Mouse (Mus musculus) cerebellum, postnatal 36 days (tissue): ENCODE data around the gene Mnt.
A peak's percentile ranks its signal among the peaks of the same experiment; 100 is the strongest.

Experiments used
- DNase-seq, 2 experiments: peaks; one replicate each; pipeline ENCODE4 v3.0.0; 2021 to 2022; ENCODE audit warnings: mixed read lengths in 2 of 2

The Mnt gene

DNA sequence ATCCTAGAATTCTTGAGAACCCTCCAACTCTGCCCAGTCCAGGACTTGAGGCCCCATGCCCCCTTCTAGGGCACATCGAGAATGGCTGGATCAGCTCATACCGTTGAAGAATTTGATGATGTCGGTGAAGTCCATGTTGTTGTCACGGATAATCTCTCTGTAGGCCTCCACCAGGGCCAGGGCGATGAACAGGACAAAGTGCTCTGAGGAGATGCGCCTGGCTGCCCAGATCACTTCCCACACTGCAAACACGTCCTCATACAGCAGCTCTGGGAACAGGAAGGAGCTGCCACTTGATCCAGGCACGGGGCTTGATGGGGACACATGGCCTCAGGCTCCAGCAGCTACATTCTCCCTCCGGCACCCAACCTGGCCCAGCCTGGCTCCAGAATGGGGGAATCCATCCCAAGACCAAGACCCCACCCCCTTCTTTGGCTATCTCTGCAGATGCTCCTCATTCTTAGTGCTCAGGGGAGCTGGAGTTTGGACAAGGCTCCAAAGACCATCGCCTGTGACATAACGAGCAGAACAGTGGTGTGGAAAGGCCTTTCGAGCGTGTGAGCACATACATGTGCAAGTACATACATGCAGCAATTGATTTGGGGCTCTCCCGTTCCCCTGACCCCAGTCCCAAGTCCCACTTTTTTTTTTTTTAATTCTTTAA, 20.4 kb downstream of the Mnt start:
- DNase-seq, result no peak

DNA sequence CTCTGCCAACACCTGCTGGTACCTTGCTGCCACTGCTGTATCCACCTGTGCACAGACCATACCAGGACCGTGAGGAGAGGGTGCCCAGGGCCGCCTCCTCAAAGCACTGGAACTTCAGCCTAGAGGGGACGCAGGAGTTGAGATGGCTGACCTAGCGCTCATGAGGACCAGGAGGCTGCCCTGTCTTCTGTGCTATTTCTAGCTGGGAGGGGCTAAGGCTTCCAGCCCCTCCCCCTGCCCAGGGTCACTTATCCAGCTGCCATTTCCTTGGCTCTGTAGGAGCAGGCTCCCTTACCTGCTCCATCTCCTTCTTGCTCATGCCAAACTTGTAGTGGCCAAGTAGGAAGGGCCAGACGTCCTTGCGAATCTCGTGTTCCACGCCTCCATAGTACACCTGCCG, 27.0 kb downstream of the Mnt start:
- DNase-seq, result no peak

- no peak for DNase-seq
Observed at GRCm38 (mm10) chr11:74862129-74862528, 31.4 kb downstream of the Mnt start.

- DNase-seq, result peak; percentile 49 to 55
Observed at GRCm38 (mm10) chr11:74863471-74863870, 32.8 kb downstream of the Mnt start.

DNA sequence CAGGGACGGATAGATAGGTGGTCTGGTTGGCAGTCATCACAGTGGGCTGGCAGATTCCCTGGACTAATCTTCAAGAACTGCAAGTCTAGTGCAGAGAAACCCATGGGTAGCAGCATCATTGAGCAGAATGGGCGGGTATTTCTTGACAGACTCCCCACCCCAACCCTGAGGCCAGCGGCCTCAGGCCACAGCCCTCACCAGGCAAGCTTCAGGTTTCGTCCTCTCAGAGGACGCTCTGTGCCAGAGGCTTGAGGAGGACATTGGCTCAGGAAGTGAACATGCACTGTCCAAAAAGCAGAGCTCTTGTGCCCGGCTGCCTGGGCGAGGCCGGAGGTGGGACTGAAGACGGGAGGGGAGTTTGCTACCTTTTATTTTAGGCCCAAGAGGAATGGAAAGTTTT, 33.7 kb downstream of the Mnt start:
- DNase-seq, result no peak

- DNase-seq, result no peak
Observed at GRCm38 (mm10) chr11:74865252-74865651, 34.5 kb downstream of the Mnt start.

GRCm38 (mm10) chr11:74866640-74867039, 35.9 kb downstream of the Mnt start:
- DNase-seq, result peak; percentile 87 to 89

- DNase-seq, result peak; percentile 93 to 95
Observed at GRCm38 (mm10) chr11:74867181-74867580, 36.5 kb downstream of the Mnt start.

DNA sequence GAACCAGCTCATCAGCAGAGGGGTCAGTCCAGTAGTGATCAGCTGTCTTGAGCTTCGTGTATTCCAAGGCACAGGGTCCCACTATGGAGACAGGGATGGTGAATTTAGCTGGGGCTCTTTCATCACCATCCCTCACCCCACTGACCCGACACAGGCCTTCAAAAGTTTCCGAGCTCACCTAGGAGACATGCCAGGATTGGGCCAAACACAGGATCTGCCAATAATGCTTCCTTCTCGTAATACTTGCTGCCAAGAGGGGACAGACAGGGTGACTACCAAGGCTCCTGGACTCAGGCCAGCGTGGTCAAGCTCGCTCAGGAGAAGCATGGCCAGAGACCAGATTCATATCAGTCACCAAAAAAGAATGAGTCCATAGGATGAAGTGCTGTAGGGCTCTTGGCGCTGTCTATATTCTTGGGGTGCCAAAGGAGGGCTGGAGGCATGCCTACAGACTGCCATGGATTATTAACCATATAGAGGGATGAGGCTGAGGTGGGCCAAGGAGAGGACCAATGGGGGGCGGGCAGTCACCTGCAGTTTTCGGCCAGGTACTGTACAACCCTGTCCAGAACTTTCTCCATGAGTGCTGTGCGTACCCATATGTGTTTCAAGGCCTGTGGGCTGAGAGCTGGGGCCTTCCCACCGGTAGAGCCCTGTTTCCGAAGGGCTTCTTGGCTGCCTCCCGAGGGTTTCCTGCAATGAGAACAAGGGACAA, 37.5 kb downstream of the Mnt start:
- peak; percentile 43 to 49 for DNase-seq

GRCm38 (mm10) chr11:74869603-74870002, 38.9 kb downstream of the Mnt start:
- no peak for DNase-seq

DNA sequence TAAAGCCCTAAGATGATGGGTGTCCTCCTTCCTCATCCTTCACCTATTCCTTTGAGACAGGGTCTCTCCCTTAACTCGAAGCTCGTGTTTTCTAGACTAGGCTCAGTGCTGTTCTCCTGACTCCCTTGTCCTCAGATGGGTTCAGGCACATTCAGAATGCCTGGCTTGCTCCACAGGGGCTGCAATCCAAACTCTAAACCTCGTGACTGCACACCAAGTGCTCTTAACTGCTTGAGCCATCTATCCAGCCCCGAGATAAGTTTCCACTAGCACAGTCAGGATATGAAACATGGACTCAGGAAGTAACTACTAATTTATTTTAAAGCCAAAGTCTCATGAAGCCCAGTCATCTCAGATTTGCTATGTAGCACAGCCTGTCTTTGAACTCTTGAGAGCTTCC, 39.8 kb downstream of the Mnt start:
- no peak for DNase-seq

- DNase-seq, result no peak
Observed at GRCm38 (mm10) chr11:74870991-74871622, 40.4 kb downstream of the Mnt start.

DNA sequence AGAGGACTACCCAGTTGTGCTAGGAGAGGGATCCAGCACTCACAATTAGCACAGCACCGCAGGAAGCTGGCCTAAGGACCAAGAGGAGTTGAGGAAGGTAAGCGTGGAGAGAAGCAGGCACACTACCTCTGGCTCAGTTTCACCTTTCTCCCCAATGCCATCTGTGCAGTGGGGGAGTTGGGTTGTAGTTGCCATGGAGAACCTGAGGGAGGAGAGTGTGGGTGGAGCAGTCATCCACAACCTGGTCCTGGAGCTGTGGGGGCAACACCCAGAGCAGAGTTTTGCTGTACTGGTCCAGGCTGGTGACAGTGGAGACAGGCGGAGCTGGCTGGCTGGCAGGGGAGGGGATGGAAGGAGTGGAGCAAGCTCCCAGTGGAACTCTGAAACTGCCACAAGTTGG, 43.9 kb downstream of the Mnt start:
- peak; percentile 42 to 49 for DNase-seq

DNA sequence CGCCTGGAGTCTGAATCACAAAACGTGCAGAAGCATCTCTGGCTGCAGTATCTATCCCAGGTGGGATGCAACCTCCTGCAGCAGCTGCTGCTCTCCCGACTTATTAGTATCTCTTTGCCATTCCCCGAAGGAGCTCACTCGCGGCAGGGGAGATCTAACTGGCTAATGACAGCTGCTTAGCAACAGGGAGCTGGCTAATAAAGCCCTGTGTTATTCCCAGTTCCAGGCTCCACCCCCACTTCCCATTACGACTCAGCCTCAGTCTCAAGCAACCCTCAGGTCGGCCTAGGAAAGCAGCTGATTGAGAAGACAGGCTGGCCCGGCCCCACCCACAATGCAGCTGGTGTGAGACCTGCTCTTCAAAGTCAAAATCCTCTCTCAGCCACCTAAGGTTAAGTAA, 46.1 kb downstream of the Mnt start:
- peak; percentile 67 for DNase-seq

DNA sequence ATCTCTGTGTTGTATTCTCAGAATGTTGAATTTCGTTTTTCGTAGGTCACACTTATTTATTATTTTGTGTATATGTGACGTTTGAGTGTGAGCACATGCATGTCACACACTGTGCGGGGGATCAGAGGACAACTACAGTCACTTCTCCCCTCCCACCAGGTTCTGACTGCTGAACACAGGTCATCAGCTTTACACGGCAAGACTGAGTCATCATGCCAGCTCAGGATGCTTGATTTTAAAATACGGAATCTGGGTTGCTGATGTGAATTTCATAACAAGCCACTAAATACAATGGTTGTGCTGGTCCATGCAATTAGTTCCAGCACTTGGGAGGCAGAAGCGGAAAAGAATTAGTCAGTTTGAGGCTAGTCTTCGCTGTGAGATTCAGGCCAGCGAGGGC, 50.3 kb downstream of the Mnt start:
- DNase-seq, result no peak

DNA sequence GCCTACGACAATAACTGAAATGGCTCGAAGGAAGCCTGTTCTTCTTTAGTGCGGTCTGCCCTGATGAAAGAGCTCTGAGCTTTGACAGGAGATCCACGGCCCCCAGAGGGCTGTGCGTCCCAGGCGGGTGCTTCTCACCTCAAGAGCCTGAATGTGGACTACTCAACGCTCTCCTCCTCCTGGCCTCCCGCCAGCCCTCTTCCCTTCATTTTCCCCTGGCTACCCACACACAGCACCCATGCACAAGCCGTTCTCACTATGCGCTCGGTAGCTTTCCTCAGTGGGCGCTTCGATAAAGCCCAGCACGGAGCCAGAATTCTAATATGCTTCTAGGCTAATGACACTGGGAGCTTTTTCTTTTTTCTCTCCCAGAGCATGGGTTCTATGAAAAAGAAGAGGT, 51.3 kb downstream of the Mnt start:
- no peak for DNase-seq

- DNase-seq, result peak; percentile 79 to 85
Observed at GRCm38 (mm10) chr11:74883098-74883497, 52.4 kb downstream of the Mnt start.

DNA sequence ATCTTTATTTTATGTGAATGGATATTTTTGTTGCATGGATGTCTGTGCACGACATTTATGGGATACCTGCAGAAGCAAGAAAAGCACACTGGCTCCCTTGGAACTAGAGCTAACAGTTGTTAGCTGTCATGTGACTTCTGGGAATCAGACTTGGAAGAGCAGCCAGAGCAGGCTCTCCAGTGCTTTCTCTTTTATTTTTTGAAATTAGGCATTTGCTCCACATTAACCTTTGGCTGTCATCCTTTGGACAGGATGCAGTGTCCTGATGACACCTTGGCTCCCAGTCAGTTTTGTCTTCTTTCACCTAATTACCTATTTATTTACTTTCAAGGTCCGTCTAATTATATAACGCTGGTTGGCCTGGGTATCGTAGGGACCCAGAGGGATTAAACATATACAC, 63.9 kb downstream of the Mnt start:
- DNase-seq, result peak in 1 of 2 experiments; percentile 13
